Mouse (Mus musculus) stomach, embryonic 15.5 days (tissue): ENCODE data around the gene Rps6ka1. TPM values are rescaled to one million over a fixed set of nuclear protein-coding genes. Genes with fewer than 3 reads are reported as not detected.
"Not testable (repeated sequence)": the region's sequence is repeated elsewhere in the genome, so short reads cannot be mapped to it uniquely, and the experiment has no call there.

Source experiments
- ATAC-seq: fragments of 200-750 bp; cut with Nextera tagmentation; 2 replicates; pipeline ENCODE4 v1.8.0; 2017; ENCODE audit warnings: low read depth, moderate number of reproducible peaks, moderate TSS enrichment; ENCODE audit not compliant: insufficient read depth, low FRiP score
- H3K27ac ChIP-seq: fragments of 300-500 bp; sonication (generic); 2 replicates; pipeline ENCODE4 v1.5.1; 2015; ENCODE audit warnings: mild to moderate bottlenecking, inconsistent platforms
- H3K27me3 ChIP-seq: fragments of 300-500 bp; sonication (generic); replicated peaks from 2 replicates; pipeline ENCODE4 v1.6.1; 2015; ENCODE audit warnings: inconsistent platforms
- H3K36me3 ChIP-seq: fragments of 300-500 bp; sonication (generic); 2 replicates; pipeline ENCODE4 v1.6.1; 2015; ENCODE audit warnings: inconsistent platforms
- H3K4me1 ChIP-seq: fragments of 300-500 bp; sonication (generic); 2 replicates; pipeline ENCODE4 v1.6.1; 2015; ENCODE audit warnings: inconsistent platforms
- H3K4me2 ChIP-seq: fragments of 300-500 bp; sonication (generic); 2 replicates; pipeline ENCODE4 v1.6.1; 2015; ENCODE audit warnings: mild to moderate bottlenecking, inconsistent platforms
- H3K4me3 ChIP-seq: fragments of 300-500 bp; sonication (generic); replicated peaks from 2 replicates; pipeline ENCODE4 v1.5.1; 2015; ENCODE audit warnings: inconsistent platforms
- H3K9ac ChIP-seq: fragments of 300-500 bp; sonication (generic); 2 replicates; pipeline ENCODE4 v1.6.1; 2015; ENCODE audit warnings: inconsistent platforms
- H3K9me3 ChIP-seq: fragments of 300-500 bp; sonication (generic); 2 replicates; pipeline ENCODE4 v1.6.1; 2016; ENCODE audit warnings: inconsistent platforms
- WGBS: fragments of 180-500 bp; shearing (Covaris S2); methylation state at CpG from one replicate; pipeline ENCODE4 v1.1.7; 2015; 5-methylcytosine and 5-hydroxymethylcytosine counted together
- polyA plus RNA-seq: library from polyadenylated mRNA; unstranded; fragments of >200 nt; fragmentation: Nextera tagmentation; extraction: Ambion mirVana; gene quantifications from 2 replicates; pipeline ENCODE4 v1.2.1, GENCODE M21; 2015

Gene Rps6ka1
- polyA plus RNA-seq, 1 experiment from 2014 or later, result 73.4 TPM

DNA sequence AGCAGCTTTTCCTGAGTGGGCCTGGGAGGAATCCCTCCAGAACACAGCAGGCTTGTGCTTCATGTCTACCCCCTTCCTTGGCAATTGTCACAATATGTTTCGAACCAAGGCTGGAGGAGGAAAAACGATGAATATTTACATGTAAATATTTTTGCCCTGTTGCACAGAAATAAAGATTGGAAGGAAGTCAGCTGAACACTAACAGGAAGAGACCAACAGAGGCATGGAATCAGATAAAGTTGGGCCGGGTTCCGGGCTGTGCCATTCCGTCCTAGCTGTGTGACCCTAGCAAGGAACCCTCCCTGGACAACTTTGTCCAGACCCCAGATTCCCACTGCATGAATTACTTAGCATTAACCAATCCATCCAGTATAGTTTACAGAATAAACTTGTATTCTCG, 20.5 kb upstream of the Rps6ka1 start:
- 85% methylated on average over 6 of the region's 6 CpGs for WGBS
- no peaks in the 10 kb centered on the region for H3K27me3 ChIP-seq
- peaks cover 6% of the 10 kb centered on the region; the same call in 1 of the 2 replicates for H3K4me1 ChIP-seq
- no peak overlapping the region for H3K4me2 ChIP-seq
- no peaks in the 10 kb centered on the region for H3K9me3 ChIP-seq
- H3K27ac ChIP-seq, result no peak overlapping the region
- no peak overlapping the region for H3K9ac ChIP-seq
- no peak overlapping the region for H3K4me3 ChIP-seq
- no peaks in the 10 kb centered on the region for H3K36me3 ChIP-seq
- ATAC-seq, result no peak

DNA sequence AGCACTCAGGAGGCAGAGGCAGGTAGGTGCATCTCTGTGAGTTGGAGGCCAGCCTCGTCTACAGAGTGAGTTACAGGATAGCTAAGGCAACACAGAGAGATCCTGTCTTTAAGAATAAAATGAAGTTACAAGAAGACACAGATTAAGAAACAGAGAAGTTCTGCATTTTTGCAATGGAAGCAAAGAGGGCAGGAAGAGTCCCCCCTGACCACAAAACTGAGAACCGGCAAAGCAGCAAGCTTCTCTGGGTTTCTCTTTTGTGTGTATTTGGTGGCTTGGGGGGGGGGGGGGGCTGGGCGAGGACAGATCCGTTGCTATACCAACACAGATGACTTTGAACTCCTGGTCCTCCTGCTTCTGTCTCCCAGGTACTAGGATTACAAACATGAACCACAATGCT, 19.5 kb upstream of the Rps6ka1 start:
- no peak for ATAC-seq
- H3K4me1 ChIP-seq, result peaks cover 6% of the 10 kb centered on the region; the same call in 1 of the 2 replicates
- H3K9ac ChIP-seq, result no peak overlapping the region
- H3K27me3 ChIP-seq, result no peaks in the 10 kb centered on the region
- H3K36me3 ChIP-seq, result no peaks in the 10 kb centered on the region
- no peak overlapping the region for H3K4me3 ChIP-seq
- H3K4me2 ChIP-seq, result no peak overlapping the region
- no peaks in the 10 kb centered on the region for H3K9me3 ChIP-seq
- no peak overlapping the region for H3K27ac ChIP-seq
- WGBS, result 50% methylated on average over 4 of the region's 4 CpGs

- H3K36me3 ChIP-seq, H3K27me3 ChIP-seq, ATAC-seq, H3K4me2 ChIP-seq, H3K9ac ChIP-seq, H3K27ac ChIP-seq, H3K4me3 ChIP-seq, H3K9me3 ChIP-seq, H3K4me1 ChIP-seq: not testable (repeated sequence)
- WGBS, result 85% methylated on average over 5 of the region's 5 CpGs
Observed at GRCm38 (mm10) chr4:133906336-133906735, 18.7 kb upstream of the Rps6ka1 start.

DNA sequence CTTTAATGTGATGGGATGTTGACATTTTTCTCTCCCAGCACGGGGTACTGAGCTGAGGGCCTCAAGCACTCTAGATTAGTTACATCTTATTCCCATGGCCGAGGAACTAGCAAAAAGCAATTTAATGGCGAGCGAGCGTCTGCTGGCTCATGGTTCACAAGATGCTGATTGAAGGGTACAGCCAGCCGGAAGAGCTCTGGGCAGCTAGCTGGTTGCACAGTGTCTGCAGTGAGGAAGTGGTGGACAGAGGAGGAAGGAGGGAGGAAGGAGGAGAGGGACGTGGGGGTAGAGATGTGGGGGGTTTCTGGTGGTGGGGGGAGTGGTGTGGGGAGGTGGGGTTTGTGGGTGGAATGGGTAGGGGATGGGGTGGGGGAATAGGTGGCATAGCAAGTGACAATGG, 17.6 kb upstream of the Rps6ka1 start:
- H3K36me3 ChIP-seq, result no peaks in the 10 kb centered on the region
- peaks cover 4% of the 10 kb centered on the region; the same call in 1 of the 2 replicates for H3K4me1 ChIP-seq
- WGBS, result 71% methylated on average over 7 of the region's 7 CpGs

GRCm38 (mm10) chr4:133904326-133904725, 16.7 kb upstream of the Rps6ka1 start:
- WGBS, result 65% methylated on average over 8 of the region's 8 CpGs
- H3K27me3 ChIP-seq, result no peaks in the 10 kb centered on the region
- H3K9ac ChIP-seq, result no peak overlapping the region
- H3K9me3 ChIP-seq, result no peaks in the 10 kb centered on the region
- H3K4me1 ChIP-seq, result no peaks in the 10 kb centered on the region
- H3K4me3 ChIP-seq, result no peak overlapping the region
- no peak for ATAC-seq
- no peak overlapping the region for H3K4me2 ChIP-seq
- no peak overlapping the region for H3K27ac ChIP-seq
- H3K36me3 ChIP-seq, result no peaks in the 10 kb centered on the region

More for the DNA sequence above, 17.6 kb upstream of the Rps6ka1 start:
- no peak for ATAC-seq
- Histone ChIP-seq H3K9me3 (no peaks in the 10 kb centered on the region), H3K4me2 (no peak overlapping the region), H3K27ac (no peak overlapping the region), H3K27me3 (no peaks in the 10 kb centered on the region), H3K4me3 (no peak overlapping the region), H3K9ac (no peak overlapping the region)

DNA sequence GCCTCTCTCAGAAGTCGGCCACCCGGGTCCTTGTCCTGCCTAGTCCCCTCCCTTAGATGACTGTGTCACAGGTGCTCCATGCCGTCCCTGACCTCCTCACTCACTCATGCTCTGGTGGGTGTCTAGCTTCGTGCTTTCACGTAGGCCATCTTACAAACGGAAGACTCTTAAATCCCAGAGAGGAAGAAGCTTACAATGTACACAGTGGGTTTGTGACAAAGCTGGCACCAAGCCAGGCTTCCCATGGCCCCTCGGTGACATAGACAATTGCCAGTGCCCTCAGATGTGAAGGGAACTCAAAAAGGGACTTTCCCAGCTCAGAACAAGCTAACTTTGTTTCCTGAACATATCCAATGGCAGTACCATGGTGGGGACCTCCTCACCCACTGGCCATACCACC, 15.8 kb upstream of the Rps6ka1 start:
- Histone ChIP-seq H3K36me3 (no peaks in the 10 kb centered on the region), H3K27ac (no peak overlapping the region), H3K4me3 (no peak overlapping the region), H3K27me3 (no peaks in the 10 kb centered on the region), H3K9ac (no peak overlapping the region), H3K9me3 (no peaks in the 10 kb centered on the region), H3K4me1 (peaks cover 3% of the 10 kb centered on the region; the same call in 1 of the 2 replicates), H3K4me2 (no peak overlapping the region)
- ATAC-seq, result peak; percentile 20; the same call in 1 of the 2 replicates
- 57% methylated on average over 7 of the region's 7 CpGs for WGBS

- Histone ChIP-seq H3K4me2 (no peak overlapping the region), H3K9me3 (no peaks in the 10 kb centered on the region), H3K4me1 (peaks cover 8% of the 10 kb centered on the region; the same call in 1 of the 2 replicates), H3K9ac (no peak overlapping the region), H3K27me3 (no peaks in the 10 kb centered on the region), H3K27ac (no peak overlapping the region), H3K36me3 (no peaks in the 10 kb centered on the region), H3K4me3 (no peak overlapping the region)
- ATAC-seq, result no peak
- 87% methylated on average over 2 of the region's 2 CpGs for WGBS
Observed at GRCm38 (mm10) chr4:133902510-133902909, 14.9 kb upstream of the Rps6ka1 start.

DNA sequence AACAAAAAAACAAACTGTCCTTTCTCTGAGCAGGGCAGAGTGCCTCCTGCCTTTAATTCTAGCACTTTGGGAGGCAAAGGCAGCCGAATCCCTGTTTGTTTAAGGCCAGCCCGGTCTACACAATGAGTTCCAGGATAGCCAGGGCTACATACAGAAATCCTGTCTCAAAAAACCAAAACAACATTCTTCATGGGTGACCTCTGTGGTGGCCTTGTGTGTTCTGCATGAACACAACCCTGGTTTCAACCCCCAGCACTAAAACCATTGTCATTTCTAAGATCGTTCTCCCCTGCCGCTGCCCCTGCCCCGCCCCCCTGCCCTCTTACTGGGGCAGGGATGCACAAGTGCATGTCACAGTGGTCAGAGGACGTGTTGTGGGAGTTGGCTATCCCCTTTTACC, 13.3 kb upstream of the Rps6ka1 start:
- Histone ChIP-seq H3K9me3 (no peaks in the 10 kb centered on the region), H3K27me3 (no peaks in the 10 kb centered on the region), H3K36me3 (no peaks in the 10 kb centered on the region), H3K27ac (no peak overlapping the region), H3K9ac (no peak overlapping the region), H3K4me3 (no peak overlapping the region), H3K4me1 (peaks cover 10% of the 10 kb centered on the region; the same call in 1 of the 2 replicates), H3K4me2 (no peak overlapping the region)
- ATAC-seq, result no peak
- 84% methylated on average over 6 of the region's 6 CpGs for WGBS

- H3K27me3 ChIP-seq, result no peaks in the 10 kb centered on the region
- no peak overlapping the region for H3K4me2 ChIP-seq
- H3K9ac ChIP-seq, result no peak overlapping the region
- peaks cover 10% of the 10 kb centered on the region; the same call in 1 of the 2 replicates for H3K4me1 ChIP-seq
- H3K27ac ChIP-seq, result no peak overlapping the region
- no peak overlapping the region for H3K4me3 ChIP-seq
- no peak for ATAC-seq
- 91% methylated on average over 6 of the region's 6 CpGs for WGBS
- H3K9me3 ChIP-seq, result no peaks in the 10 kb centered on the region
- H3K36me3 ChIP-seq, result no peaks in the 10 kb centered on the region
Observed at GRCm38 (mm10) chr4:133900352-133900751, 12.8 kb upstream of the Rps6ka1 start.

DNA sequence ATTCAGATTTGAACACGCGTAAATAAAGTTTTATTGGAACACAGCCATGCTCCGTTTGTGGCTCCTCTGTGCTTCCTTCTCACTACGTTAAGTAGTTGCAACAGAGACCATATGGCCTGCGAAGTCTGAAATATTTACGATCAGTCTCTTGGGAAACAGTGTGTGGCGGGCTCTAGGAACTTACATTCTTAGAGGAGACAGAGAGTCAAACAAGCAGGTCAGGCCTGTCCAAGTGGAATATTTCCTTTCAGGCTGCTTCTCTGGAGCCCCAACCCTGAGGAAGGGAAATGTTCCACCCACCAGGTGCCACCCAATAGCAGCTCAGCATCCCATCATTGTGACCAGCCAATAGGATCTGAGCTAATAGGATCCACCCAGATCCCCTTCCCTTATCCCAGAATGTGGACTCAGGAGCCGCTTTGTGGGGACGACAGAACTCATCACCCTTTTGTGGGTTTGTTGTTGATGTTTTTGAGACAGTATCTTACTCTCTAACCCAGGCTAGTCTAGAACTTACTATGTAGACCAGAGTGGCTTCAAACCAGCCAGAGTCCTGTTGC, 11.7 kb upstream of the Rps6ka1 start:
- Histone ChIP-seq H3K36me3 (no peaks in the 10 kb centered on the region), H3K9ac (no peak overlapping the region), H3K9me3 (no peaks in the 10 kb centered on the region), H3K27me3 (no peaks in the 10 kb centered on the region), H3K4me3 (no peak overlapping the region), H3K4me1 (peaks cover 10% of the 10 kb centered on the region; the same call in 1 of the 2 replicates), H3K4me2 (no peak overlapping the region), H3K27ac (peak overlapping the region; percentile 52; the same call in 1 of the 2 replicates)
- ATAC-seq, result no peak
- WGBS, result 55% methylated on average over 9 of the region's 9 CpGs

- no peak overlapping the region for H3K9ac ChIP-seq
- H3K27ac ChIP-seq, result peak overlapping the region; percentile 52
- no peaks in the 10 kb centered on the region for H3K9me3 ChIP-seq
- no peaks in the 10 kb centered on the region for H3K36me3 ChIP-seq
- peaks cover 10% of the 10 kb centered on the region; the same call in 1 of the 2 replicates for H3K4me1 ChIP-seq
- ATAC-seq, result peak; percentile 45; the same call in 1 of the 2 replicates
- no peak overlapping the region for H3K4me3 ChIP-seq
- H3K27me3 ChIP-seq, result no peaks in the 10 kb centered on the region
- WGBS, result 24% methylated on average over 6 of the region's 6 CpGs
- no peak overlapping the region for H3K4me2 ChIP-seq
Observed at GRCm38 (mm10) chr4:133898151-133898550, 10.6 kb upstream of the Rps6ka1 start.

DNA sequence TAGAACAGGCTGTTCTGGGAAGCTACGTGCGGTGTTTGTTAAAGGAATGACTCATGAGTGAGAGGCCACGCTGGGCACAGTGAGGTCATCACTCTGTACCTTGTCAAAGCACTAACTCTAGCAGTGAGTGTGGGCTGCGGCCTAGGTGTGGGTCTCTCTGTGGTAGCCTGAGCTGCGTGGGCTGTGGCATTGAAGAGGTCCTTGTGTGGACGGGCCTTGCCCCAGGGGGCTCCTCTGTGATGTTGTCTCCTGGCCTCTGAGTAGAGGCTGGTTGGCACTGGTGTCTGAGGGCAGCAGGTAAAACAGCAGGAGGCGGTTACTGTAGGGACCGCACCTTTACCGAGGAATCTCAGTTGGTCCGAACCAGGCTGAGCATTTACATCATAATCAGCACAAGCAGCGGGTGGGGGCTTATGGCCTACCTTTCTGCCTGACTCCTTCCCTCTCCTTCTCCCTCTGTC, 9.9 kb upstream of the Rps6ka1 start:
- H3K4me1 ChIP-seq, result peaks cover 10% of the 10 kb centered on the region; the same call in 1 of the 2 replicates
- no peaks in the 10 kb centered on the region for H3K27me3 ChIP-seq
- H3K9me3 ChIP-seq, result no peaks in the 10 kb centered on the region
- H3K9ac ChIP-seq, result no peak overlapping the region
- peak; percentile 67 for ATAC-seq
- peak overlapping the region; percentile 51; the same call in 1 of the 2 replicates for H3K27ac ChIP-seq
- no peak overlapping the region for H3K4me3 ChIP-seq
- no peak overlapping the region for H3K4me2 ChIP-seq
- no peaks in the 10 kb centered on the region for H3K36me3 ChIP-seq
- 63% methylated on average over 11 of the region's 11 CpGs for WGBS
